Mouse (Mus musculus) ES-Bruce4 (cell line): ENCODE measurements around the gene Cbarp.

Experiments
- CTCF ChIP-seq: IDR thresholded peaks from one replicate; pipeline ENCODE4 v1.8.1; 2011; ENCODE audit warnings: low read depth, low read length
- EP300 ChIP-seq: IDR thresholded peaks from 2 replicates; pipeline ENCODE4 v1.6.1; 2011; ENCODE audit warnings: low read depth, low read length; ENCODE audit not compliant: insufficient read depth
- POLR2A ChIP-seq: IDR thresholded peaks from one replicate; pipeline ENCODE4 v1.8.1; 2011; ENCODE audit warnings: low read length; ENCODE audit not compliant: insufficient read depth

GRCm38 (mm10) chr10:80143664-80144063 is 3.0 kb upstream of the Cbarp start:
- TF ChIP-seq CTCF: no peak
- no peak for TF ChIP-seq POLR2A
- no peak for TF ChIP-seq EP300
